Mouse (Mus musculus) embryonic facial prominence, embryonic 15.5 days (tissue): ENCODE data around the gene Hspd1. TPM values are rescaled to one million over a fixed set of nuclear protein-coding genes. Genes with fewer than 3 reads are reported as not detected.
A peak's percentile ranks its signal among the peaks of the same experiment; 100 is the strongest.

ENCODE experiments used
- ATAC-seq: fragments of 200-750 bp; cut with Nextera tagmentation; 2 replicates; pipeline ENCODE4 v1.8.0; 2017; ENCODE audit warnings: low read depth, moderate TSS enrichment; ENCODE audit not compliant: insufficient number of reproducible peaks, low FRiP score, low TSS enrichment
- H3K27ac ChIP-seq: fragments of 300-500 bp; sonication (generic); replicated peaks from 2 replicates; pipeline ENCODE4 v1.5.1; 2015; ENCODE audit warnings: mild to moderate bottlenecking, inconsistent platforms
- H3K27me3 ChIP-seq: fragments of 300-500 bp; sonication (generic); 2 replicates; pipeline ENCODE4 v1.6.1; 2015; ENCODE audit warnings: inconsistent platforms
- H3K36me3 ChIP-seq: fragments of 300-500 bp; sonication (generic); 2 replicates; pipeline ENCODE4 v1.6.1; 2015; ENCODE audit warnings: mild to moderate bottlenecking, inconsistent platforms
- H3K4me1 ChIP-seq: fragments of 300-500 bp; sonication (generic); 2 replicates; pipeline ENCODE4 v1.6.1; 2015; ENCODE audit warnings: inconsistent platforms
- H3K4me2 ChIP-seq: fragments of 300-500 bp; sonication (generic); replicated peaks from 2 replicates; pipeline ENCODE4 v1.6.1; 2015; ENCODE audit warnings: mild to moderate bottlenecking, inconsistent platforms
- H3K4me3 ChIP-seq: fragments of 300-500 bp; sonication (generic); replicated peaks from 2 replicates; pipeline ENCODE4 v1.5.1; 2015; ENCODE audit warnings: mild to moderate bottlenecking, inconsistent platforms
- H3K9ac ChIP-seq: fragments of 300-500 bp; sonication (generic); 2 replicates; pipeline ENCODE4 v1.6.1; 2015; ENCODE audit warnings: inconsistent platforms
- H3K9me3 ChIP-seq: fragments of 300-500 bp; sonication (generic); replicated peaks from 2 replicates; pipeline ENCODE4 v1.6.1; 2016; ENCODE audit warnings: inconsistent platforms
- WGBS: fragments of 180-500 bp; shearing (Covaris S2); methylation state at CpG from one replicate; pipeline ENCODE4 v1.1.7; 2015; 5-methylcytosine and 5-hydroxymethylcytosine counted together
- polyA plus RNA-seq: library from polyadenylated mRNA; unstranded; fragments of >200 nt; fragmentation: Nextera tagmentation; extraction: Ambion mirVana; gene quantifications from 2 replicates; pipeline ENCODE4 v1.2.1, GENCODE M21; 2015

Gene Hspd1
- polyA plus RNA-seq, 1 experiment from 2014 or later = 303 TPM

DNA sequence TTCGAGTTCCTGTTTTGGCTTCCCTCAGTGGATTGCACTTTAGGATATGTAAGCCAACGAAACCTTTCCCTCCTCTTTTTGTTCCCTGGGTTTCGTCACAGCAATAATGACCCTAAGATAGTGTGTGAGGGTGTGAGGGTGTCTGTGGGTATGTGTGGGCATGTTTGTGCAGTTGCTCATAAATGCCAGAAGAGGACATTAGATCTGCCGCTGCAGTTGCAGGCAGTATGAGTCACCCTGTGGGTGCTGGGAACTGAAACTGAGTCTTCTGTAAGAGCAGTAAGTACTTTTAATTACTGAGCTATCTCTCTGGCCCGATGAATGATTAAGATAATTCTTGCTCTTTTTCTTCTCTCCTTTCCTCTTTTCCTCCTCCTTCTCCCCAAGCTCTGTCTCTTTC, 35.0 kb upstream of the Hspd1 start:
- WGBS = 86% methylated on average over 5 of the region's 5 CpGs
- no peak for ATAC-seq
- no peak overlapping the region for H3K4me3 ChIP-seq
- H3K36me3 ChIP-seq = no peaks in the 10 kb centered on the region
- H3K9ac ChIP-seq = no peak overlapping the region
- H3K27me3 ChIP-seq = no peaks in the 10 kb centered on the region
- no peaks in the 10 kb centered on the region for H3K4me1 ChIP-seq
- no peak overlapping the region for H3K27ac ChIP-seq
- no peaks in the 10 kb centered on the region for H3K9me3 ChIP-seq
- H3K4me2 ChIP-seq = no peak overlapping the region

DNA sequence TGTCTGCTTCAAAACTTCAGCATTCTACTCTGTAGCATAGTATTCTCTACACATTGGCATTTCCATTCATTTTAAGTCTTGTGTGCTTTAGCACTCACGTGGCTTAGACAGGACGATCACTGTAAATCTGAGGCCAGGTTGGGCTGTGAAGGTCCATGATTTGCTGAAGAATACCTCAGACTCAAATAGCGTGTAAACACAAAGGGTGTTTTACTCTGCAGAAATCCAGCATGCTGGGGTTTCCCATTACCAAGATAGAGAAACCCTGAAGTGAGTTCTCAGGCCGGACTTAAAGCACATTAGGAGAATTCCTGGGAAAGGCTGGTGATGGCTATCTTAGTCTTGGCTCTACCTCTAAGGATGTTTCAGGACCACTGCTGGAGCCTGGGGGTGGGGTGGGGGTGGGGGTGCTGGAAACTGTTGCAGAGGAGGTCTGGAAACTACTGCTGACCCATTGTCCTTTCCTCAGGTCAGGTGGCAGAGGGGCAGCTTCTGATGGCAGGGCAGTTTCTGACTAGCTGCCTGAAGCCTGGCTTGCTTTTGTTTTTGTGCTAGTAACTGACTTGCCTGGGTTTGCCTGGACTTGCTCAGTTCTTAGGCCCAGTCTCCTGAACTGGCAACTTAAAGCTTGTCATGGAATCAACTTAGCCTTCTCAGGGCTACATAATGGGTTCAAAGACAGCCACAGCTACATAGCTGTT, 21.2 kb upstream of the Hspd1 start:
- H3K9me3 ChIP-seq = no peaks in the 10 kb centered on the region
- no peak overlapping the region for H3K4me2 ChIP-seq
- no peaks in the 10 kb centered on the region for H3K4me1 ChIP-seq
- 86% methylated on average over 4 of the region's 4 CpGs for WGBS
- ATAC-seq = no peak
- no peaks in the 10 kb centered on the region for H3K27me3 ChIP-seq
- no peak overlapping the region for H3K27ac ChIP-seq
- H3K4me3 ChIP-seq = no peak overlapping the region
- no peaks in the 10 kb centered on the region for H3K36me3 ChIP-seq
- no peak overlapping the region for H3K9ac ChIP-seq

DNA sequence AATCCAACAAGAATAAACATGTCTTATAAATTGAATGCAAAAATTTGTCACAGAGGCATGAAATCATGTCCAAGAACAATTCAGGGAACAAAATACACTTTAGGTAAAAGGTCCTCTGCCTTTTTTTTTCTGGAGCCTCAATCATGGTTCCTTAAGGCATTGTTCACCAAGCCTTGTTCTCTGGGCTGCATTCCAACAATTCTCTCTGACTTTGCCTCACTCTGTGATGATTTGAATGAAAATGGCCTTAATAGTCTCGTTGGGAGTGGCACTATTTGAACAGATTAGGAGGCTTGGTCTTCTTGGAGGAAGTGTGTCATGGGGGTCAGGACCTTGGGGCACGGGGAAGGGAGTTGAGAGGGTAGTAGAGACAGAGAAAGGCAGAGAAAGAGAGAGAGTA, 20.4 kb upstream of the Hspd1 start:
- Histone ChIP-seq H3K36me3 (no peaks in the 10 kb centered on the region), H3K4me3 (no peak overlapping the region), H3K27me3 (no peaks in the 10 kb centered on the region), H3K27ac (no peak overlapping the region), H3K9me3 (no peaks in the 10 kb centered on the region), H3K4me1 (no peaks in the 10 kb centered on the region), H3K4me2 (no peak overlapping the region), H3K9ac (no peak overlapping the region)
- 47% methylated on average over 2 of the region's 2 CpGs for WGBS
- no peak for ATAC-seq

DNA sequence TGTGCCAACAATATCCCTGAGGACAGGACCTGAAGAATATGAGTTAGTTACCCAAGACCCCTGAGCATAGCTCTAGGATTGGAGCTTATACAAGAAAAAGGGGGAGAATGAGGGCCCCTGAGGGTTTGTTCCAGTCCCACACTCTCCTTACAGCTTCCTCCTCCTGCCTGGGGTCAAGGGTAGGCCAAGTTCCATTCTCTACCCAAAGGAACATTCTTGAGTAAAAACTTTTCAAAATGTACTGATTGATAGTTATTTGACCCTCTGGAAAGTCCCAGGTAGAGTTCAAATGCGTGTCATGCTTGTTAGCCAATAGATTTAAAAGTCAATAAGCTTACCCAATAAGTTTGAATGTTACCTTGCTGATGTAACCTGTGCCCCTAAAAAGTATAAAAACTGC, 19.6 kb upstream of the Hspd1 start:
- no peak overlapping the region for H3K4me2 ChIP-seq
- no peak overlapping the region for H3K27ac ChIP-seq
- no peaks in the 10 kb centered on the region for H3K9me3 ChIP-seq
- H3K4me3 ChIP-seq = no peak overlapping the region
- no peak for ATAC-seq
- 80% methylated on average over 1 of the region's 1 CpGs for WGBS
- no peaks in the 10 kb centered on the region for H3K36me3 ChIP-seq
- H3K9ac ChIP-seq = no peak overlapping the region
- H3K27me3 ChIP-seq = no peaks in the 10 kb centered on the region
- no peaks in the 10 kb centered on the region for H3K4me1 ChIP-seq

DNA sequence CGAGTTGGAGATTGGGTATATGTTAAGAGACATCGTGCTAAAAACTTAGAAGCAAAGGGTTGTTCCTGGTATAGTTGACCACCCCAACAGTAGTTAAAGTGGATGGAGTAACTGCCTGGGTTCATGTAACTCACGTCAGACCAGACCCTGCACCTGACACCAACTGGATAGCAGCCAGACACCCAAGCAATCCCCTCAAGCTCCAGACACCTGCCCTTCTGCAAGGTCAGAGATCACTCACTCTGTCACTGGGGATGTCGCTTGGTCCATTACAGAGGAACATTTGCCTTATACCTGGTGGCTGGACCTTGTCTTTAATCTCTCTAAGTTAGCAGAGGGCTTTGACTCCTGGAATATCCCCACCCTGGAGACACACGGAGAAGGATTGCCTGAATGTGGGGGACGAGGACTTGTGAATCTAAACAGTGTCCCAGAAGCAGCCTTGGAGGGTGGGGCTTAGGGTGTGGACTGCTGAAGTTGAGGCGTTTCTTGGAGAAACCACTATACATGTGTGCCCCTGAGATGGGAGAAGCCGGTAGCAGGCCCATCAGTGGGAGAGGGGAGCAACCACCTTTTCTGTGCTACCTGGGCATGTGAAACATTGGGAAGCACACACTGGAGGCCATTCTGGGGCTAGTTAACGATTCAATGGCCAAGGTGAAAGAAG, 19.0 kb upstream of the Hspd1 start:
- no peak overlapping the region for H3K27ac ChIP-seq
- H3K4me3 ChIP-seq = no peak overlapping the region
- H3K36me3 ChIP-seq = no peaks in the 10 kb centered on the region
- H3K4me1 ChIP-seq = no peaks in the 10 kb centered on the region
- H3K9me3 ChIP-seq = no peaks in the 10 kb centered on the region
- no peak overlapping the region for H3K4me2 ChIP-seq
- WGBS = 81% methylated on average over 9 of the region's 9 CpGs
- H3K9ac ChIP-seq = no peak overlapping the region
- ATAC-seq = no peak
- no peaks in the 10 kb centered on the region for H3K27me3 ChIP-seq

DNA sequence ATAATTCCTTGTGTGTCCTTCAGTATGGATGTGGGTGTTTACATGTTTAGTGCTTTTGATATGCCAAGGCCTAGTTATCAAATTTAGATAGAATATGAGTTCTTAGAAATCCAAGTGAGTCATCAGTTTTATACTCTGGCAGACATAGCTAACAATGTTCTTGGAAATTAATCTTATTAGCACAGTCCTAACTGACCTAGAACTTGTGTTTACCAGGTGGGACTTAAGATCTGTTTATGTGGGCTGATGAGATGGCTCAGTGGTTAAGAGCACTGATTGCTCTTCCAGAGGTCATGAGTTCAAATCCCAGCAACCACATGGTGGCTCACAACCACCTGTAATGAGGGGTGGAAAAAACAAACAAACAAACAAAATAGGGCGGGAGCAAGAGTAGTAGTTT, 4.4 kb upstream of the Hspd1 start:
- H3K9me3 ChIP-seq = no peaks in the 10 kb centered on the region
- 97% methylated on average over 1 of the region's 1 CpGs for WGBS
- no peak overlapping the region for H3K9ac ChIP-seq
- no peak overlapping the region for H3K4me2 ChIP-seq
- ATAC-seq = no peak
- H3K4me1 ChIP-seq = peaks cover 11% of the 10 kb centered on the region
- H3K27me3 ChIP-seq = no peaks in the 10 kb centered on the region
- peaks cover 17% of the 10 kb centered on the region for H3K36me3 ChIP-seq
- no peak overlapping the region for H3K4me3 ChIP-seq
- no peak overlapping the region for H3K27ac ChIP-seq

DNA sequence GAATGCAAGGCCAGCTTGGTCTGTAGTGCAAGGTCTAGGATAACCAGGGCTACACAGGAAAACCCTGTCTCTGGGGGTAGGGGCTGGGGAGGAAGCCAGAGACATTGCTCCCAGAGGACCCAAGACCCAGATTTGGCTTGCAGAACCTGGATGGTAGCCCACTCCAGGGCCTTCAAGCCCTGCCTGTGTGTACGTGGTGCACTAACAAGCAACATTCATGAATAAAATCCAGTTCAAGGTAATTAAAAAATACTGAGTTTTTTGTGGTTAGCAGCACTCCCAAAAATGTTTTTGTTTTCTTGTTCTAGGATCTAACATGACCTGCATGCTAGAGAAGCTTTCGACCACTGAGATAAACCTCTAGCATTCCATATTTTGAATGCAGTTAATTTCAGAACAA, 4.0 kb upstream of the Hspd1 start:
- H3K27me3 ChIP-seq = no peaks in the 10 kb centered on the region
- no peak overlapping the region for H3K4me3 ChIP-seq
- H3K4me2 ChIP-seq = no peak overlapping the region
- H3K9ac ChIP-seq = no peak overlapping the region
- no peaks in the 10 kb centered on the region for H3K9me3 ChIP-seq
- 83% methylated on average over 2 of the region's 2 CpGs for WGBS
- peaks cover 11% of the 10 kb centered on the region for H3K4me1 ChIP-seq
- H3K27ac ChIP-seq = no peak overlapping the region
- peaks cover 17% of the 10 kb centered on the region for H3K36me3 ChIP-seq
- ATAC-seq = no peak

DNA sequence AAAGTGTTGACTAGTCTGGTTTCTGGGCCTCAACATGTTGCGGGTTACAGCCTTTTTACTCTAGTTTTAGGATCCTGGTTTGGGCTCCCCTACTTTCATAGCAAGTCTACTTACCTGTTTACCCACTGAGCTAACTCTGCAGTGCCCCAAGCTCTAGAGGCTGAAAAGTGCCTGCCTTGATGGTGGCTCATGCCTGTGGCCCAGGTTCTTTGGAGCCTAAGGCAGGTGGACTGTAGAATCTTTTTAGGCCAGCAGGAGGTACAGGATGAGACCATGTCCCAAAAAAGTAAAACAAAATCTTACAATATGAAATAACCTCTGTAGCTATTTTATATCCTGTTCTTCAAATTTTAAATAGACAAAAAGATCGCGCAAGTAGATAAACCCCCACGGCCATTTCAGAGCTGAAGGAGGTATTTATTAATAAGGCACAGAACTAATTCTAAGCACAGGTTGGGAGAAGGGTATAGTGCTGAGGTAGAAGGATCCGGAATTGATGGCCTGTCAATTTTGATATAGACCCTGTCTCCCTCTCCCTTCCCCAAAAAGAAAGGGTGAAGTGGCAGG, 1.5 kb upstream of the Hspd1 start:
- Histone ChIP-seq H3K4me1 (peaks cover 27% of the 10 kb centered on the region), H3K4me2 (peak overlapping the region; percentile 70), H3K27me3 (no peaks in the 10 kb centered on the region), H3K4me3 (peak overlapping the region; percentile 96), H3K36me3 (peaks cover 23% of the 10 kb centered on the region), H3K9ac (no peak overlapping the region), H3K9me3 (no peaks in the 10 kb centered on the region), H3K27ac (no peak overlapping the region)
- 81% methylated on average over 5 of the region's 5 CpGs for WGBS
- no peak for ATAC-seq

DNA sequence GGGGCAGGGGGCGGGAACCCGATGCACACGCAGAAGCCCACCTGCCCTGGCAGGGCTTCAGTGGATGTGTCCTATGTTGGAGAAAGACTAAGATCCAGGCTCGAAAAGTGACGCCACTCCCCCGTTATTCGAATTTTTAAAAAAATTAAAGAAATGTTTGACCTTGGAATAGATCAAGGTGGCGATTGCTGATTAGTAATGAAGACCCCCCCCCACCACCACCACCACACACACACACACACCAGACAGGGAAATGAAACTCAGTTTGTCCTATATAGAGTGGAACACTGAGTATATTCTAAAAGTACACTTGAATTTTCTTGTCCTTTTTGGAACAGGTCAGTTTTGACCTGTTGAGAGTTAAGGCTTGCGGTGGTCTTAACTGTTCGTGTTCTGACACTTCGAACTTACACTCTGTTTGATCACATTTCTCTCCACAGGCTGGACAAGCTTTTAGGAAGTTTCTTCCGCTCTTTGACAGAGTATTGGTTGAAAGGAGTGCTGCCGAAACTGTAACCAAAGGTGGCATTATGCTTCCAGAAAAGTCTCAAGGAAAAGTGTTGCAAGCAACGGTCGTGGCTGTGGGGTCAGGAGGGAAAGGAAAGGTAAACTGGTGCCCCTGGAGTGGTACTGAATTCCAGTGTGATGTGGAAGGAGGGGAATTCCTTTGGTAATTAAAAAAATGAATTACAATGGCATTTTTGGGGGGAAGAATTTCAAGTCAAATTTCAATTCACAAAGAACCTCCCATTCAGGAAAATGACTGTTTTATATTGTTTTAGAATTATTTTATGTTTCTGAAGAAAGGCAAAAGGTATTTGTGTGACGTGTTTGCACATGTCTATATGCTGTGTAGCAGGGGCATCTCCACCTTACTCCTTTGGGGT, 811 bp upstream of the Hspd1 start:
- 6% methylated on average over 16 of the region's 16 CpGs for WGBS
- Histone ChIP-seq H3K27me3 (no peaks in the 10 kb centered on the region), H3K4me1 (peaks cover 32% of the 10 kb centered on the region), H3K27ac (peak overlapping the region; percentile 95), H3K4me3 (peak overlapping the region; percentile 96), H3K36me3 (peaks cover 30% of the 10 kb centered on the region), H3K9me3 (no peaks in the 10 kb centered on the region), H3K9ac (peak overlapping the region; percentile 71), H3K4me2 (peak overlapping the region; percentile 70)
- ATAC-seq = no peak

DNA sequence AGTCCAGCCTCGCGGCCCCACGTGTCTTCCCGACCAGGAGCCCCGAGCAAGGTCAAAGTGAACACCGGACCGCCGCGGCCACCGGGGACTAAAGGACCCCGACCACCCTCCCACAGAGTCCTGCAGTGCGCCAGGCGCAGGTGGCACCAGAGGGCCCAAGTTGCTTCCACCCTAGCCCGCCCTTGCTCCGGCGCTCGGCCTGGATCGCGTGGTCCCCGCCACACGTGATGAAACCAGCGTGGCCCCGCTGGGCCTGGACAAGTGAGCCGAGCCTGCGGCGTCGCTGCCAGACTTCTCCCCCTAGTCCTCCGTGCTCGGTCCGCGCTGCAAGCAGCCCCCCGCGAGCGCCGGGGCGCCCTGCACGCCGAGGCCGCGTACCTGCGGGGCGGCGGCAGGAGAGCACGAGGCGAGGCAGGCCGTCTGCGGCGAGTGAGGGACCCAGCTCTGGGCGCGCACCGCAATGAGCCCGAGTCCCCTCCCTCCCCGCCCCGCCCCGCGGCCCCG, 590 bp downstream of the Hspd1 start:
- Histone ChIP-seq H3K27ac (peak overlapping the region; percentile 95), H3K4me1 (peaks cover 33% of the 10 kb centered on the region), H3K36me3 (peaks cover 38% of the 10 kb centered on the region), H3K9ac (peak overlapping the region; percentile 89), H3K4me3 (peak overlapping the region; percentile 96), H3K9me3 (no peaks in the 10 kb centered on the region; the same call in 1 of the 2 replicates), H3K4me2 (peak overlapping the region; percentile 72), H3K27me3 (no peaks in the 10 kb centered on the region)
- peak; percentile 58 for ATAC-seq
- WGBS = under 1% methylated on average over 36 of the region's 57 CpGs

DNA sequence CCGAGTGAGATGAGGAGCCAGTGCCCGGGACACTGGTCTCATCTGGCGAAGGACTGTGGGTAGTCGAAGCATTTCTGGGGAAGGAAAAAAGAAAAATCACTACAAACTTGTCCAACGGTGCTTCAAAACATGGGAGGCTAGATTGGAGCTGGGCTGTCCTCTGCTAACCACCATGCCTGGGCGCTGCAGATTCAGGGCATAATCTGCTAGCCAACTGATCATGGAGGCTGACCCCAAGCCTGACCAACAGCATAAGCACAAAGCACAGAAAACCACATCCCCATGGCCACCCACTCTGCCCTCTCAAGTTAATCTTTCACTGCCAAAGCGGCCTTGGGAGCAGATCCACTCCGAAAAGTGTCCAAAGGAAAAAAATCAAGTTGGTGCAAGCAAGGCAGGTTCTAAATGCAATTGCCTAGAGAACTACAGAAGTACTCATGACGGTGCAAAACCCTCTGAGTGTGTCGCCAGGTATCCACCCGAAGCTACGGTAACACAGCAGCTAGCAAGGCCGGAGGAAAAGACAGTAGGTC, 1.1 kb downstream of the Hspd1 start:
- WGBS = 0% methylated on average over 13 of the region's 13 CpGs
- peak overlapping the region; percentile 95 for H3K27ac ChIP-seq
- H3K9me3 ChIP-seq = no peaks in the 10 kb centered on the region; the same call in 1 of the 2 replicates
- no peaks in the 10 kb centered on the region for H3K27me3 ChIP-seq
- H3K4me3 ChIP-seq = peak overlapping the region; percentile 96
- H3K36me3 ChIP-seq = peaks cover 42% of the 10 kb centered on the region
- H3K4me1 ChIP-seq = peaks cover 33% of the 10 kb centered on the region
- peak overlapping the region; percentile 72 for H3K4me2 ChIP-seq
- ATAC-seq = no peak
- H3K9ac ChIP-seq = peak overlapping the region; percentile 89
